Mouse (Mus musculus): ENCODE data around the gene Acap3. TPM values are rescaled to one million over a fixed set of nuclear protein-coding genes. Genes with fewer than 3 reads are reported as not detected.

The Acap3 gene
- polyA plus RNA-seq, 1 experiment: 3.8 TPM

DNA sequence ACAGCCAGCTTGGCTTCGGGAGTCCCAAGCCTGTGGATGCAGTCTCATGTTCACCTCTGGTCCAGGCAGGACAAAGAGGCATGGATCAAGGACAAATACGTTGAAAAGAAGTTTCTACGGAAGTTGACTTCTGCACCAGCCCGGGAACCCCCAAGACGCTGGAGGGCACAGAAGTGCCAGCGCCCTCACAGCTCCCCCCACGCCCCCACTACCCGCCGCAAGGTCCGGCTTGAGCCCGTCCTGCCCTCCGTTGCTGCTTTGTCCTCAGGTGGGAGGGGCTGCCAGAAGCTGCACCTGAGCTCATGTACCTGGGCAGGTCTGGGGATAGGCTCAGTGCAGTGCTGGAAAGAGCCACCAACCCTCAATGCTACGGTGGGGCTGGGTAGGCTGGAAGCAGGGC, 11.6 kb downstream of the Acap3 start:
- no peak overlapping the region for H3K4me3 ChIP-seq (replicated peaks)
- peaks cover 91% of the 10 kb centered on the region for H3K36me3 ChIP-seq (ENCODE audit: control insufficient read depth)
- no peaks in the 10 kb centered on the region for H3K27me3 ChIP-seq (ENCODE audit: control insufficient read depth)

DNA sequence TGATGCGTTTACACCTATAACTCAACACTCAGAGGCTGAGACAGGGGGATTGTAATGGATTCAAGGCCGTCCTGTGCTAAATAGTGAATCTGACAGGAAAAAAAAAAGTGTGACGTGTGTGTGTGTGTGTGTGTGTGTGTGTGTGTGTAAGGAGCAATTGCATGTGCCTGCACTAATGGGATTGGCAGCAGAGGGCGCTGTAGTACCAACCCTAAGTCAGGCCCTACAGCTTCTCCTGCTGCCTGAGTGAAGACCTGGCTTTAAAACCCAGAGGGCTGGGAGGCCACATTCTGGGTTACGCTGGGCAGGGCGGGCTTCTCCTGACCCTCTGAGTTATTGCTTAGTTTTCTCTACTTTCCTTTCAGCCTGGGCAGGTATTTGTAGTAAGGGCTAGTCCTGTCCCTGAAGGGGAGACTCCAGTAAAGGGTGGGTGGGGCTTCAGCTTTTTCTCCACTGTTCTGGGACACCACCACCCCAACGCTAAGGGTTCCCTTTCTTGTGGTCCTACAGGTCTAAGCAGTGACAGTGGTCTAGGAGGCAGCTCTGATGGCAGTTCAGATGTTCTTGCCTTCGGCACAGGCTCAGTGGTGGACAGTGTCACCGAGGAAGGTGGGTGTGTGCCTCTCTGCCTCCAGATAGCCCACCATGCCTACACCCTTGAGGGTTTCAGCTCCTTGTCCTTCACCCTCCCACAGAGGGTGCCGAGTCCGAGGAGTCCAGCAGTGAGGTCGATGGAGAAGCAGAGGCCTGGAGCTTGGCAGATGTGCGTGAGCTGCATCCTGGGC, 12.9 kb downstream of the Acap3 start:
- Histone ChIP-seq H3K36me3 (ENCODE audit: control insufficient read depth) (peaks cover 79% of the 10 kb centered on the region), H3K27me3 (ENCODE audit: control insufficient read depth) (no peaks in the 10 kb centered on the region), H3K4me3 (replicated peaks) (no peak overlapping the region), H3K4me1 (ENCODE audit: control insufficient read depth) (no peaks in the 10 kb centered on the region), H3K9me3 (ENCODE audit: control insufficient read depth, low read length) (no peaks in the 10 kb centered on the region)
- no peak for TF ChIP-seq TAL1 (IDR thresholded peaks at IDR 0.05; ENCODE audit: low read length)
- no peak for TF ChIP-seq GATA1 (IDR thresholded peaks at IDR 0.05; ENCODE audit: low read length)

More for the DNA sequence above, 11.6 kb downstream of the Acap3 start:
- Histone ChIP-seq H3K9me3 (ENCODE audit: control insufficient read depth, low read length) (no peaks in the 10 kb centered on the region), H3K4me1 (ENCODE audit: control insufficient read depth) (no peaks in the 10 kb centered on the region)
- TF ChIP-seq TAL1 (IDR thresholded peaks at IDR 0.05; ENCODE audit: low read length) (no peak), GATA1 (IDR thresholded peaks at IDR 0.05; ENCODE audit: low read length) (no peak)

DNA sequence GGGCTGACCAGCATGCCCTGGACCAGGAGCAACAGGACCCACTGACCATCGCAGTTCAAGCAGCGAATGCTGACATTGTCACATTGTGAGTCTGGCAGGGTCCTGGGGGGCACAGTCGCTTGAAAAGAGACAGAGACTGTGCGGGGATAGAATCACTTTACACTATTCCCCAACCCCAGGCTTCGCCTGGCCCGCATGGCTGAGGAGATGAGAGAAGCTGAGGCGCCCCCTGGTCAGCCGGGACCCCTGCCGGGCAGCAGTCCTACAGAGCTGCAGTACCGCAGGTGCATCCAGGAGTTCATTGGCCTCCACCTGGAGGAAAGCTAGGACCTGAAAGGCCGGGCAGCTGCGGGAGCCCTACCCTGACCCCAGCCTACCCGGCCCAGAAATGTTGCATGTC, 14.0 kb downstream of the Acap3 start:
- Histone ChIP-seq H3K27me3 (ENCODE audit: control insufficient read depth) (no peaks in the 10 kb centered on the region), H3K4me1 (ENCODE audit: control insufficient read depth) (no peaks in the 10 kb centered on the region), H3K9me3 (ENCODE audit: control insufficient read depth, low read length) (no peaks in the 10 kb centered on the region), H3K36me3 (ENCODE audit: control insufficient read depth) (peaks cover 68% of the 10 kb centered on the region), H3K4me3 (replicated peaks) (no peak overlapping the region)
- TF ChIP-seq TAL1 (IDR thresholded peaks at IDR 0.05; ENCODE audit: low read length) (no peak), GATA1 (IDR thresholded peaks at IDR 0.05; ENCODE audit: low read length) (no peak)

DNA sequence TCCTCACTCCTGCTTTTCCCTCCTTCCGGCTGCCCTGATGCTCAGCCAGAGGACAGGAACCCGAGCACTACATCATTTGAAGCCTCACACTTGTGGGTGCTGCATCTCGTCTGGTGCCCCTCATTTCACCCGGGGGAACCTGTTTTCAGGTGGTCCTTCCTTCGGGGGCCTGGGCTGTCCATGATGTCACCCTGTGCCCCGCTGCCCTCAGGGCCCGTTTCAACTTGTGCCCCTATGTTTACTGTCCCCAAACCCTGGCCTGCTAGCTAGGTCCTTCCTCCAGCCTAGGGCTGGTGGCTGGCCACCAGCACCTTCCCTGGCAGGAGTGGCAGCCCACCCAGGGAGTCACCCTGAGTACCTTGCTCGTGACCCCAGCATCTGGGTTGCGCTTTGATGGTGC, 14.5 kb downstream of the Acap3 start:
- peaks cover 63% of the 10 kb centered on the region for H3K36me3 ChIP-seq (ENCODE audit: control insufficient read depth)
- no peaks in the 10 kb centered on the region for H3K4me1 ChIP-seq (ENCODE audit: control insufficient read depth)
- H3K9me3 ChIP-seq (ENCODE audit: control insufficient read depth, low read length): no peaks in the 10 kb centered on the region
- H3K27me3 ChIP-seq (ENCODE audit: control insufficient read depth): no peaks in the 10 kb centered on the region
- H3K4me3 ChIP-seq (replicated peaks): no peak overlapping the region
- no peak for TF ChIP-seq GATA1 (IDR thresholded peaks at IDR 0.05; ENCODE audit: low read length)
- no peak for TF ChIP-seq TAL1 (IDR thresholded peaks at IDR 0.05; ENCODE audit: low read length)

DNA sequence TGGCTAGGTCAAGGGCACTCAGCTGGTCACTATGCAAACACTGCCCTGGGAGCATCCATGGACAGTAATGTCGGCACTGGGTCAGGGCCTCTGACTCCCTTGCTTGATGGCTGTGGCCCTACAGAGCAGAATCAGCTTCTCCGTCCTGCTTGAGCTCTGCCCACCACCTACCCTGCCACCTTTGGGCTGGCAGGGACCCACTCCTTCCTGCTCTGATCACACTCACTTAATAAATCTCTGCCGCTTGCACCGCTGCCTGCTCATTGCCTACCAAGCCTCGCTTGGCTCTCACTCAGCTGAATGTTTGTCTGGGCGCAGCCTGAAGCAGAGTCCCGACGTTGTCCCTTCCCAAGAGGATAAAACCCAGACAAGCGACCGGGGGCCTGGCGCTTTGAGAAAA, 15.4 kb downstream of the Acap3 start:
- Histone ChIP-seq H3K36me3 (ENCODE audit: control insufficient read depth) (peaks cover 54% of the 10 kb centered on the region), H3K4me3 (replicated peaks) (no peak overlapping the region), H3K9me3 (ENCODE audit: control insufficient read depth, low read length) (no peaks in the 10 kb centered on the region), H3K4me1 (ENCODE audit: control insufficient read depth) (no peaks in the 10 kb centered on the region), H3K27me3 (ENCODE audit: control insufficient read depth) (no peaks in the 10 kb centered on the region)
- TF ChIP-seq TAL1 (IDR thresholded peaks at IDR 0.05; ENCODE audit: low read length): no peak
- TF ChIP-seq GATA1 (IDR thresholded peaks at IDR 0.05; ENCODE audit: low read length): no peak

DNA sequence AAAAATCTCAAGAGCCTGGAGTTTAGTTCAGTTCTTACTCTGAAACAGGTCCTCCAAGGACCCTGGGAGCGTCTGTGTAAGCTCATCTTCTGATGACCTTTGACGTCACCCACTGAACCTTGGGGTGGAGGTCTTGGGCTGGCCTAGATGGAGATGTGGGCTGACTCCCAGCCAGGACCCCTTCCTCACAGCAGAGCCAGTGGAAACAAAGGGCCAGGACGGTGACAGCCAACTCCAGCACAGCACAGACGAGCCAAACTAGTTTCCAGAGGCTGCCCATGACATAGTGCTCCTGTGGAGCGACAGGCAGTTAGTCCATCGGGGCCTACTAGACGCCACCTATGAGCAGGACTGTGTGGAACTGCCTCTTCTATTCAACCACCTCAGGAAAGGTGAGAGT, 16.7 kb downstream of the Acap3 start:
- H3K4me1 ChIP-seq (ENCODE audit: control insufficient read depth): no peaks in the 10 kb centered on the region
- no peak overlapping the region for H3K4me3 ChIP-seq (replicated peaks)
- H3K9me3 ChIP-seq (ENCODE audit: control insufficient read depth, low read length): no peaks in the 10 kb centered on the region
- TF ChIP-seq TAL1 (IDR thresholded peaks at IDR 0.05; ENCODE audit: low read length): no peak
- peaks cover 41% of the 10 kb centered on the region for H3K36me3 ChIP-seq (ENCODE audit: control insufficient read depth)
- no peaks in the 10 kb centered on the region for H3K27me3 ChIP-seq (ENCODE audit: control insufficient read depth)

DNA sequence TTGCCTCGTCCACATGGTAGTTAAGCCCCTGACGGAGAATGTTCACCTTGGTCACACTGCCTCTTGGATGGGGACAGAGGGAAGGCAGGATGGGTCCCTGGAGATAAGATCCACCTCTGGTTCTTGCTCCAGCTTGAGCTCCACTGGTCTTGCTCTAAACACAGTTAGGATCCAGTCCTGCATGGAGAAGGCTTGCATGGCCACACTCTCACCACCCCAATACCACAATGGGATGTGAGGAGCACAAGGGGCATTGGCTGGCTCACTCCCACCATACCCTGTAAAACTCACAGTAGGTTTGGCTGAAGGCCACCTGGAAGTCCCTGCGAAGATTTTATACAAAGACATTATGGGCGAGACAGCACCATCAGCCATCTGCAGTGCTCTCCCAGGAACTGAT, 17.1 kb downstream of the Acap3 start:
- TF ChIP-seq TAL1 (IDR thresholded peaks at IDR 0.05; ENCODE audit: low read length): no peak
- TF ChIP-seq GATA1 (IDR thresholded peaks at IDR 0.05; ENCODE audit: low read length): no peak

DNA sequence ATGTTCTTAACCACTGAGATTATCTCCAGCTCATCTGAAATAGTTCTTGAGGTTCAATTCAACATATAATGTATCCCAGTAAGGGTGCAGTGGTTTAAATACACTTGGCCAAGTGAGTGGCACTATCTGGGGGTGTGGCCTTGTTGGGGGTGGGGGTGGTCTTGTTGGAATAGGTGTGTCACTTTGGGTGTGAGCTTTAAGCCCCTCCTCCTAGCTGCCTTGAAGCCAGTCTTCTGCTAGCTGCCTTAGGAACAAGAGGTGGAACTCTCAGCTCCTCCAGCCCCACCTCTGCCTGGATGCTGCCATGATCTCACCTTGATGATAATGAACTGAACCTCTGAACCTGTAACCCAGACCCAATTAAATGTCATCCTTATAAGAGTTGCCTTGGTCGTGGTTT, 40.4 kb downstream of the Acap3 start:
- Histone ChIP-seq H3K9me3 (ENCODE audit: control insufficient read depth, low read length) (no peaks in the 10 kb centered on the region), H3K4me3 (replicated peaks) (no peak overlapping the region), H3K36me3 (ENCODE audit: control insufficient read depth) (no peaks in the 10 kb centered on the region), H3K4me1 (ENCODE audit: control insufficient read depth) (peaks cover 2% of the 10 kb centered on the region), H3K27me3 (ENCODE audit: control insufficient read depth) (peaks cover 21% of the 10 kb centered on the region)
- no peak for TF ChIP-seq GATA1 (IDR thresholded peaks at IDR 0.05; ENCODE audit: low read length)
- no peak for TF ChIP-seq TAL1 (IDR thresholded peaks at IDR 0.05; ENCODE audit: low read length)

More for the DNA sequence above, 17.1 kb downstream of the Acap3 start:
- H3K4me3 ChIP-seq (replicated peaks): no peak overlapping the region
- H3K9me3 ChIP-seq (ENCODE audit: control insufficient read depth, low read length): no peaks in the 10 kb centered on the region
- H3K27me3 ChIP-seq (ENCODE audit: control insufficient read depth): no peaks in the 10 kb centered on the region
- H3K36me3 ChIP-seq (ENCODE audit: control insufficient read depth): peaks cover 36% of the 10 kb centered on the region
- H3K4me1 ChIP-seq (ENCODE audit: control insufficient read depth): no peaks in the 10 kb centered on the region

DNA sequence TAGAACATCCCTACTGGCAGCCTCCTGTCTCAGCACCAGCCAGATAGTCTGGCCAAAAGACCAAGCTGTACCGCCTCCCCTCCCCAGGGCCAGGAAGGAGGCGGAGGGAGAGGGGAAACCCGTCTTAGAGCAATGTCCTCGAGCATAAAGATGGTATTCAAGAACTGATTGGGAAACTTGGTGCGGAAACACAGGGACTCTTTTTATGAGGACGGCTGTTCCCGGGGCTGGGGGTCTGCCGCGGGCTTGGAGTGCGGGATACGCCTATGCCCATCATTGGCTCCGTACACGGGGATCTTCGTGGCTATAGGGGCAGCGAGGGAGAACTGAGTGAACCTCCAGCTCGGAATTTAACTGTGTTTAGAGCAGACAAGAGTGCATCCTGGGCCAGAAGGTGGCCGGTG, 51.4 kb downstream of the Acap3 start:
- H3K4me3 ChIP-seq (replicated peaks): peak overlapping the region; percentile 100
- no peak for TF ChIP-seq TAL1 (IDR thresholded peaks at IDR 0.05; ENCODE audit: low read length)
- TF ChIP-seq GATA1 (IDR thresholded peaks at IDR 0.05; ENCODE audit: low read length): no peak
- H3K4me1 ChIP-seq (ENCODE audit: control insufficient read depth): peaks cover 40% of the 10 kb centered on the region
- peaks cover 36% of the 10 kb centered on the region for H3K27me3 ChIP-seq (ENCODE audit: control insufficient read depth)
- H3K9me3 ChIP-seq (ENCODE audit: control insufficient read depth, low read length): no peaks in the 10 kb centered on the region
- peaks cover 26% of the 10 kb centered on the region for H3K36me3 ChIP-seq (ENCODE audit: control insufficient read depth)
